Mouse (Mus musculus) monocyte, adult 2 months (primary cell): ENCODE measurements at regions not wholly inside any gene's neighbourhood (a gene's known extent, or its start where the extent isn't known, plus 50 kb on each side); places are given as distances from the start of the nearest gene placed in this dataset.

Source experiments
- DNase-seq, 2 experiments: peaks; one replicate each; pipeline ENCODE4 v3.0.0; 2022; ENCODE audit warnings: low spot score in 2 of 2, low read depth in 1 of 2

DNA sequence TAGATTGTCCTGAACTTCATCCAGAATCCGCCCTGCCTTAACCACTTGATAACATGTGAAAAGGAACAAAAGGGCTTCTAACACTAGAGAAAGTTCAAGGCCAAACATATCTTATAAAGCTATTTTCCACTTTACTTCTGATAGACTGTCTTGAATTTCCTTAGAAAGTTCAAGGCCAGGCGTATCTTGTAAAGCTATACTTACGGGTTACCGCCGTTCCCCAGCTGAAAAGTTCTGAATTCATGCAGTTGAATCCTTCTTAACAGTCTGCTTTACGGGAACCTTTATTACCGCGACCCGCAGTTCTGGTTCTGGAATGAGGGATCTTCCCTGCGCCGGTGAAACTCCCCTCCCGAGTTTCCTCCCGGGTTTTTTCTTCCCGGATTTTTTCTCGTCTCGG is 492.0 kb downstream of the Gm21739 start:
- peak; percentile 1 to 2 for DNase-seq
